Mouse (Mus musculus): ENCODE measurements around the gene Gm3005.
"Not testable (repeated sequence)": the region's sequence is repeated elsewhere in the genome, so short reads cannot be mapped to it uniquely, and the experiment has no call there.

Gm3005 gene

GRCm38 (mm10) chr14:3427803-3428202 lies at the start of gene Gm3005:
Gm3005 (plus strand) TSS chr14:3428103.
- not testable (repeated sequence) for DNase-seq (ENCODE audit: low spot score in 2 of 2)

- not testable (repeated sequence) for DNase-seq (ENCODE audit: low spot score in 2 of 2)
Observed at GRCm38 (mm10) chr14:3394793-3395192, 33.1 kb upstream of the Gm3005 start, which contains the start of gene Gm10413. Gm10413 (plus strand) TSS chr14:3395093.

DNA sequence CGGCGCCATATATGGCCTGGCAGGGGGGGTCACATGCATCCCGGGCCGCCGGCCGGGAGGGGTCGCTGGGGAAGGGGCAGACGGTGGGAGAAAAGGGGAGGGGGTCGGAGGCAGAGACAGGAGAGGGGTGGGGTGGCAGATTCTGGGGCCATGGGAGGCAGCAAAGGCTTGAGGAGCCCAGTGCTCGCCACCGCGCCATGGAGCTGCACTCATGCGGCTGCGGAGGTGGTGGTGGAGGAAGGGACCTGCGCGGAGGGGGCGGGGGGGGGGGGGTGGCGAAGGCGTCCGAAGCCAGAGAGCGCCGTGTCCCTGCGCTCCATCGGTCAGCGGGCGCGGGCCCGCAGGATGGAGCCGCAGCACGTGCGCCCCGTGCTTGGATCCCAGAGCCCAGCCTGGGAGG lies 15.6 kb upstream of the Gm3005 start, which contains the start of gene Gm10409:
Gene Gm10409, plus strand, starts transcription at position 301 of the 400 bp plus-strand sequence.
- DNase-seq (ENCODE audit: low spot score in 2 of 2): not testable (repeated sequence)

DNA sequence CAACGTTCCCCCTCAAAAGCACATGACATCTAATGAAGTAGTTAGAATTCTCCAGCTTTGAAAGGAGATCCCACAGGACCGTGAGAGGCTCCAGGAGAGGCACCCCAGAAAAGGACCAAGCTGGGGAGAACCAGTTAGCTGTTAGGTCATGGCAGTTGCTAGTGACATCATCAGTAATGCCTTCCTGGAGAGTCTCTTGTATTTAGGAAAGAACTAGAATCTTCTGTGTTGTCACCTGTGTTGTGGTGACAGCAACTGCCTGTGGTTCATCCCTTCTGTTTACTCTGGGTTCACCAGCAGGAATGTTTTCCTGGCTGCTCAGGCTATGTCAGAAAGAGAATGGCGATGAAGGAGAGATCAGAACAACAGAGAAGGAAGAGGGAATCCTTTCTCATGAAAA lies 21.2 kb downstream of the Gm3005 start, which contains the start of gene Gm10408:
Gene Gm10408, plus strand, starts transcription at position 301 of the 400 bp plus-strand sequence.
- DNase-seq (ENCODE audit: low spot score in 2 of 2): not testable (repeated sequence)

DNA sequence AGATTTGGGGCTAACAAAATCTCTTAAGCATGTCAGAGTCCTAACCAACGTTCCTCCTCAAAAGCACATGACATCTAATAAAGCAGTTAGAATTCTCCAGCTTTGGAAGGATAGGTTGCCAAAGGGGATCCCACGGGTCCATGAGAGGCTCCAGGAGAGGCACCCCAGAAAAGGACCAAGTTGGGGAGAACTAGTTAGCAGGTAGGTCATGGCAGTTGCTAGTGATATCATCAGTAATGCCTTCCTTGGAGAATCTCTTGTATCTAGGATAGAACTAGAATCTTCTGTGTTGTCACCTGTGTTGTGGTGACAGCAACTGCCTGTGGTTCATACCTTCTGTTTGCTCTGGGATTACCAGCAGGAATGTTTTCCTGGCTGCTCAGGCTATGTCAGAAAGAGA lies 206.3 kb downstream of the Gm3005 start, which contains the start of gene Gm3012:
Gene Gm3012, plus strand, starts transcription at position 301 of the 400 bp plus-strand sequence.
- DNase-seq (ENCODE audit: low spot score in 2 of 2): not testable (repeated sequence)
